Mouse (Mus musculus) kidney, postnatal 4 days (tissue): ENCODE measurements around the gene Gatad2a.
"Not testable (repeated sequence)": the region's sequence is repeated elsewhere in the genome, so short reads cannot be mapped to it uniquely, and the experiment has no call there.

Experiments used
- DNase-seq, 2 experiments: peaks; one replicate each; pipeline ENCODE4 v3.0.0; 2021; ENCODE audit warnings: mixed read lengths in 2 of 2

The Gatad2a gene

GRCm38 (mm10) chr8:69995776-69996588 is at the start of gene Gatad2a:
Gene Gatad2a (minus strand): TSS chr8:69996384.
- peak; percentile 100 for DNase-seq

GRCm38 (mm10) chr8:70043996-70044395 is 47.8 kb upstream of the Gatad2a start:
- no peak for DNase-seq

DNA sequence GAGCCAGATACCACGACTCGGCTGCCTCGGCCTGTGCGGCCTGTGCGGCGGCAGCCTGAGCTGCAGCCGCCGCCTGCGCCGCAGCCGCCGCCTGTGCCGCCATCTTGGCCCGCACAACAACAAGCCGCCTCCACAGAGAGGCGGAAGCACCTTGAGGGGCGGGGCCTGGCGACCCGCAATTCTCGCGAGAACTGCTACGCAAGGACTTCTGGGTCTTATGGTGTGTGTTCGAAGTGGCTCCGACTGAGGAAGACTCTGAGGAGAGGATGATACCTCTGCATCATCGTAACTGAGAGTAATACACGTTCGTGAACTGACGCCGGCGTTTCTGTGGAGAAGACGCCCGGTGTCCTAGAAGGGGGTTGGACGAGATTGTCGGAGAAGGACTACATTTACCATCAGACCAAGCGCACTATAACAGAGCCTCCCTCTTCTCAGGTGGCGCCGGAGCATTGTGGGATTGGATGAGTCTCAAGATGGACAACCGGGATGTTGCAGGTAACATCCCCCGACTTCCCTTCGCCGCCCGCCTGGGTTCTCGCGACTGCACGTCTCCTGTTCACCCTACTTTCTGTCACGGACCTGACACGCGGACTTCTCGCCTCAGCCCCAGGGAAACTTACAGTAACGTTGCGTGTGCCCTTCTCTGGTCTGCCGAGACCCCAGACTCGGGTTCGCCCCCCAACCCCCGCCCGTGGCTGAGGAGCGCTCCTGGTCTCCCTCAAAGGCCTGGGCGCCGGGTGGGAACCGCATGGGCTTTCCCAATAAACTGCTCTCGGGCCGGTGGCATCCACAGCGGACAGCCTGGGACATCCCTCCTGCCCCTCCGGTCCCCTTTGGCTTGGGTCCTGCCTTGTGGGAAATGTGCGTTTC is 46.6 kb upstream of the Gatad2a start, which contains the start of the genes Mau2 and Sugp1:
TSS of gene Mau2 (minus strand) at position 152 of the 873 bp plus-strand sequence.
TSS of gene Sugp1 (plus strand) at position 231 of the 873 bp plus-strand sequence.
- DNase-seq, result peak; percentile 98 to 99

GRCm38 (mm10) chr8:70041885-70042546 is 45.8 kb upstream of the Gatad2a start:
- peak in 1 of 2 experiments; percentile 64 for DNase-seq

DNA sequence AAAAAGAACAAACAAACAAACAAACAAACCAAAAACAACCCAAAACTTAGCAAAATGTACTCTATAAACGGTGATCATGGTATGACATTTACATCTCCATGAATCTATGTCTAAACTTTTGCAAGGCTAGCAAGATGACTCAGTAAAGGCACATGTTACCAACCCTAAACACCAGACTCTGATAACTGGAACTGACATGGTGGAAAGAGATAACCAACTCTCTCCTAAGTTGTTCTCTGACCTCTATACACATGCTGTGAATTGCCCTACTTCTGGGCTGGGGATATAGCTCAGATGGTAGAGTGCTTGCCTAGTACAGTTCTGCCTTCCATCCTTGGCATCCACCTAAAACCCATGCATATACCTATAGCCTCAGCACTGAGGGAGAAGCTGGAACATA is 41.8 kb upstream of the Gatad2a start:
- no peak for DNase-seq

DNA sequence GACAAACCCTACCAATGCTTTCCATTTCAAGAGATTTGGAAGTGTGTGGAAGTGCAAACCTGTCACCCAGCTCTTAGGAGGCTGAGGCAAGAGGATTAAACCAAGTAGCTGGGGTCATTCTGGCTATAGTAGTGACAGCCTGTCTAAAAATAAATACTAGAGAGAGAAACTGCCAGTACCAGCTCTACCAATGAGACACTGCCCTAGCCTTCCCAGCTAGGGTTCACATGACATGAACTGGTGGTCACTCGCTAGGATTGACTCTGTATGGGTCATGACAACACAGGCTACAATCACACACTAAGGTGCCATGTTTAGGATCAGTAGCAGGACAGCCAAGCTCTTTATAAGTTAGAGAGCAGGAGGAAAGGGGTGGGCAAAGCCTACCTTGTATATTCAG is 34.1 kb upstream of the Gatad2a start:
- no peak for DNase-seq

GRCm38 (mm10) chr8:70026151-70026550 is 30.0 kb upstream of the Gatad2a start:
- no peak for DNase-seq

DNA sequence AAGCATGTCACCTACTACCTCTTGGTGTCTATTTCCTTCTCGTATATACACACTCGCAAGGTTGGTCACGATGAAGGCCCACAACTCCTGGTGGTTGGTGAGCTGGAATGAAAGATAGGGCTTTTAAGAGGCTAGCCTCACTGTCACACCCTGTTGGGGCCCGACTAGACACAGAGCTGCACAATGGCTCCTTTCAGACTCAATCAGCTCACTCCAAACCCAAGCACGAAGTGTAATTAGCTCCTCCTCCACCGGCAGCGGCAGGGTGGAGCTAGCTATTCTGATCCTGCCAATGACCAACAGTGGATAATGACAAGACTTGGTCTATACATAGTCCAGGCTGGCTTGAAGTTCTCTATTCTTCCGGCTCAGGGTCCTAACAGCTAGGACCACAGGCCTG is 27.4 kb upstream of the Gatad2a start:
- DNase-seq, result no peak

GRCm38 (mm10) chr8:70015017-70015416 is 18.8 kb upstream of the Gatad2a start:
- no peak for DNase-seq

GRCm38 (mm10) chr8:70012763-70013162 is 16.6 kb upstream of the Gatad2a start:
- no peak for DNase-seq

- DNase-seq, result no peak
Observed at GRCm38 (mm10) chr8:70012350-70012749, 16.2 kb upstream of the Gatad2a start.

- DNase-seq, result not testable (repeated sequence)
Observed at GRCm38 (mm10) chr8:70010796-70011195, 14.6 kb upstream of the Gatad2a start.

DNA sequence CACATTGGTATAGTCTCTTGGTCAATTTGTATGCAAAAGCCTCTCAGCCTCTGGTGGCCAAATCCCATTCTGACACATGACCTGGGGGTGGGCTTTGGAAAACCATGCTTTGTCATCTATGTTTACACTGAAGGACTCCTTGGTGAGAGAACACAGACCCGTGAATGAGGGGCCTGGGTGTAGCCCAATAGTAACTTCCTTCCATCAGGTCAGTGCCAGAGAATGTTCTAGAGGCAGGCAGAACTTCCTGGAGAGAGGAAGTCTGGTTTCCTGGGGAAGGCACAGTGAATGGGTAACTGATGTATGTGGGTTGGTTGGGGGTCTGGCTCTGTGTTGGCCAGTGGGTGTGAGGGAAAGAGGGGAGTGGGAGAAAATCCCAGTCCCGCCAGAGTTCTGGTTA is 9.0 kb upstream of the Gatad2a start:
- no peak for DNase-seq

DNA sequence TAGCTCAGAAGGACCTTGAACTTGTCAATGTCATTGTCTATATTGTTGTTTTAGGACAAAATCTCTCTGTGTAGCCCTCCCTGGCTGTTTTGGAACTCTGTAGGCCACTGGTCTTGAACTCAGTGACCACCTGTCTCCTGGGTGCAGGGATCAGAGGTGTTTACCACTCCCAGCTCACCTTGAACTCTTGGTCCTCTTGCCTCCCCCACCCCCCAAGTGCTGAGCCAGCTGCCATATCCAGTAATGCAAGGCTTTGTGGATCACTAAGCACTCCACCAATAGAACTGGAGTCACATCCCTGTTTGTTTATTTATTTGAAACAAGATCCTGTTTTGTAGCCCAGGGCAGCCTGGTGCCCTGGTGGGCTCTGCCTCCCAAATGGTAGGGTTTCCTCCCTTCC is 8.2 kb upstream of the Gatad2a start:
- peak in 1 of 2 experiments; percentile 25 for DNase-seq

DNA sequence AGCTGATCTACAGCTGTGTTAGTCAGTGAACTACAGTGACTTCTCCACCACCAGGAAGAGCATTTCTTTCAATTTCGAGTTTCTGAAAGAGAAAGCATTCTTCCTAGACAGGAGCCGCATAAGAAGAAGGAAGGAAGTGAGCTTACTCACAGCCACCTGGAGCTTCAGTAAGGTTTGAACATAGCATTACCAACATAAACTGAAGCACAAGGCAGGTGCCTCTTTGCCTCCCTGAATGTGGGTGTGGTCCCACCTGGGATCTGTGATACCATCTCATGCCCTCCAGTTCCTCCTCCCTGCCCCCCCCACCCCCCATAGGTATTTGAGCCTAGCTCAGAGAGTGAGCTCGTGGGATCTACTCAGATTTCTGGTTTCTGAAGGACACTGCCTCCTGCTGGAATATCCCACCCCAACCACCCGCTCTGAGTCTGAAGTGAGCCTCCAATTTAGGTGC is 7.0 kb upstream of the Gatad2a start:
- DNase-seq, result no peak

GRCm38 (mm10) chr8:70001892-70002191 is 5.7 kb upstream of the Gatad2a start:
- not testable (repeated sequence) for DNase-seq

DNA sequence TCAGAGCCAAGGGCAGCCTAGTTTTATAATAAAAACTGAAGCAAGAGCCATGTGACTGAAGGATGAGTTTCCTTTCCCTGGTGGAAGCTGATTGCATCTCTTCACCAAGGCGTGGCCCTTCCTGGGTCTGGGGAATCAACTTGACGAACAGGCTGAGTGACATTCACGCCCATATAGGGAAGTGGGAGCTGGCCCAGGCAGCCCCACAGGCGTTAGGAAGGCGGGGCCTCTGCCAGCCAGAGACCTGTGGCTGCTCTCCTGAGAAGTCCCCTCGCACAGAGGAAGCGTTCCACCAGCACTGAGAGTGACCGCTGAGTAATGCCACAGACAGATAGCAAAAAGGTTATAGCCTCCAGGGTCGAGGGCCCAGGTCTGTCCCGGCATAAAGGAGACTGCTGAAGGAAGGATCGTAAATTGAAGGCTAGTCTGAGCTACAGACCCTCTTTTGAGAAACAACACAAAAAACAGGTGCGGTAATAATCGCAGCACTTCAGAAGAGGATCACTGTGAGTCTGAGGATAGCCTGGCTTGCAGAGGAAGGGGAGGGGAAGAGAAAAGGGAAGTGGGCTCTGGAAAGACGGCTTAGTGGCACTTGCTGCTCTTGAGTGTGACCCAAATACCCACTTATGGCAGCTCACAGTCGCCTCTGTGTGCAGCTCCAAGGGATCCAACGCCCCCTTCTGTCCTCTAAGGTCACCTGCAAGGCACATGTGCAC is 5.2 kb upstream of the Gatad2a start:
- peak; percentile 67 to 80 for DNase-seq

DNA sequence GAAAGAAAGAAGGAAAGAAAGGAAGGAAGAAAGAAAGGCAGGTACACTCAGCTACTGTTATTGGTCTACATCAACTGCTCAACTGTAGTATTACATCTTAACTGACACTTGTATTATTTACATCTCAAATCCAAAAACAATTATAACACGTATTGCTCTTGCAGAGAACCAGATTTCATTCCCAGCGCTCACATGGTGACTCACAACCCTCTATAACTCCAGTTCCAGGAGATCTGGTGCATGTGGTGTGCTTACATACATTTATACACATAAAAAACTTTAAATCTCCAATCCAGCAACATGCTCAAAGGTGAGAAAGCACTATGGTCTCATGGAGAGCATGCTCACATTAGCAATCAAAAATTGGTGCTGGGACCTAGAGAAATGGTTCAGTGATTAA is 4.0 kb upstream of the Gatad2a start:
- no peak for DNase-seq

DNA sequence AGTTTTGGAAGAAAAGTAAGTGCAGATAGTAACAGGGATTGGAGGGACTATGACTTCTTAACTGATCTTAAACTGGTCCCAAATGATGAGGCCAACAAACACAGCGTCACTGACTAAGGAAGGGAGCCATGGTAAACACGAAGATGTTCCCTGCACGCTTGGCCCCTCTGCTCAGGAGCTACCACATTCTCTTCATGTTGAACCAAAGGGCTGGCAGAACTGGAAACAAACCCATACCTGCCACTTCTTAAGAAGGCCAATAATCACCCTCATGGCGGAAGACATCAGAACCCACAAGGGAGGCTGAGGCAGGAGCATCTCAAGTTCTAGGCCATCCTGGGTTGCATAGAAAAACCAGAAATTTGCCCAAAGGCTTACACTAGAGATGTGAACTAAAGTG is 3.1 kb upstream of the Gatad2a start:
- DNase-seq, result no peak

GRCm38 (mm10) chr8:69998706-69999105 is 2.5 kb upstream of the Gatad2a start:
- no peak for DNase-seq

- no peak for DNase-seq
Observed at GRCm38 (mm10) chr8:69996589-69997285, 553 bp upstream of the Gatad2a start.

GRCm38 (mm10) chr8:69995422-69995775 is 785 bp downstream of the Gatad2a start:
- no peak for DNase-seq
